Mouse (Mus musculus) ES-E14 (cell line): ENCODE results near the gene Rnf167. TPM values are rescaled to one million over a fixed set of nuclear protein-coding genes. Genes with fewer than 3 reads are reported as not detected.
A peak's percentile ranks its signal among the peaks of the same experiment; 100 is the strongest.

Source experiments
- DNase-seq: peaks from one replicate; pipeline ENCODE4 v3.0.0-alpha.2; 2013; ENCODE audit warnings: low read depth, low spot score
- H3K27ac ChIP-seq: 2 replicates; pipeline ENCODE4 v1.5.1; 2012; ENCODE audit warnings: low read depth, mild to moderate bottlenecking, low read length, moderate library complexity, mixed read lengths; ENCODE audit not compliant: poor library complexity, insufficient read depth, severe bottlenecking
- H3K36me3 ChIP-seq: 2 replicates; pipeline ENCODE4 v1.6.1; 2012; ENCODE audit warnings: mild to moderate bottlenecking, low read length, moderate library complexity, mixed read lengths; ENCODE audit not compliant: control insufficient read depth, poor library complexity, insufficient read depth, severe bottlenecking
- H3K4me1 ChIP-seq, 2 experiments: fragments of 150-350 bp in 1 of 2; sonication (generic) in 1 of 2; 2 replicates each; pipeline ENCODE4 v1.6.1; 2012; ENCODE audit warnings: low read length in 2 of 2, mild to moderate bottlenecking in 1 of 2, mixed read lengths in 1 of 2; ENCODE audit not compliant: control insufficient read depth in 2 of 2, insufficient read depth in 2 of 2, poor library complexity in 1 of 2
- H3K4me3 ChIP-seq, 2 experiments: fragments of 150-350 bp in 1 of 2; sonication (generic) in 1 of 2; 2 replicates each; pipeline ENCODE4 v1.5.1; 2012; ENCODE audit warnings: low read length in 2 of 2, low read depth in 1 of 2, mild to moderate bottlenecking in 1 of 2, mixed read lengths in 1 of 2; ENCODE audit not compliant: insufficient read depth in 1 of 2, poor library complexity in 1 of 2, severe bottlenecking in 1 of 2
- H3K9ac ChIP-seq: 2 replicates; pipeline ENCODE4 v1.6.1; 2012; ENCODE audit warnings: low read depth, mild to moderate bottlenecking, low read length, mixed read lengths; ENCODE audit not compliant: poor library complexity, insufficient read depth, severe bottlenecking
- H3K9me3 ChIP-seq: fragments of 150-350 bp; sonication (generic); 2 replicates; pipeline ENCODE4 v1.6.1; 2012; ENCODE audit warnings: low read depth, mild to moderate bottlenecking, low read length; ENCODE audit not compliant: control insufficient read depth, insufficient read depth
- CHD2 ChIP-seq: IDR thresholded peaks from 2 replicates; pipeline ENCODE4 v1.6.1; 2014; ENCODE audit warnings: mild to moderate bottlenecking, low read depth, low read length, inconsistent platforms
- HCFC1 ChIP-seq: IDR thresholded peaks from 2 replicates; pipeline ENCODE4 v1.6.1; 2012; ENCODE audit warnings: low read length, inconsistent platforms, borderline replicate concordance; ENCODE audit not compliant: insufficient read depth
- MAFK ChIP-seq: IDR thresholded peaks from 2 replicates; pipeline ENCODE4 v1.6.1; 2014; ENCODE audit warnings: mild to moderate bottlenecking, low read depth, low read length, inconsistent platforms; ENCODE audit not compliant: insufficient read depth
- ZC3H11A ChIP-seq: IDR thresholded peaks from 2 replicates; pipeline ENCODE4 v1.6.1; 2012; ENCODE audit warnings: low read depth, mild to moderate bottlenecking, inconsistent platforms, low read length, borderline replicate concordance
- ZNF384 ChIP-seq: IDR thresholded peaks from 2 replicates; pipeline ENCODE4 v1.6.1; 2012; ENCODE audit warnings: low read depth, low read length, inconsistent platforms
- in situ Hi-C, 2 experiments: fragments of 600-800 bp; cut with MboI; formaldehyde crosslinking; loops; one replicate each; pipeline ENCODE4 v1.15.1; 2025; ENCODE audit warnings: low sequenced_read_pairs in 2 of 2, inconsistent platforms in 1 of 2; ENCODE audit not compliant: unreplicated experiment in 2 of 2
- total RNA-seq: library from RNA; depleted of rRNA; stranded (reverse); fragments of 300-350 nt; gene quantifications from 2 replicates; pipeline ENCODE4 v1.2.3, GENCODE M21; 2012

Rnf167 gene
- total RNA-seq, 1 experiment = 113 TPM

DNA sequence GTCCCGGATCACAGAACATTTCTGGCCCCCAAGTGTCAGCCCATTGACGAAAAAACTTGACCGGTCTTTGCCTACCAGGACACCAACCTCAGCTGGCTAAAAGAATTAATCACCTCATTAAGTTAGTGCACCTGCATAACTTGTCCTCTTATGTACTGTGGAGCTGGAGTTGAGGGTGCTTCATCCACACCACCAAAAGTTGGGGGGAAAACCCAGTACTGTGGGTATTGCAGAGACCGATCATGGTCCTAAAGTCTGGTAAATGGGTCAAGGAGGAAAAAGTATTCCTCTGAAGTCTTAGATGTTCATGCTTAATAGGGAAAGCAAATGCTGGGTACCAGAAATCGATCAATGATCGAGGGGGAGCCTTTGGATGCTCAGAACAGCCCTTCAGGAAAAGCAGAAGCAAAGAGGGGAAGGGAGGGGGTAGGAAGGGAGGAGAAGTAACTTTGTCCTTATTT lies 5.9 kb downstream of the Rnf167 start:
- Histone ChIP-seq H3K4me3 (peak overlapping the region; percentile 89 to 98), H3K9ac (peak overlapping the region; percentile 99; the same call in 1 of the 2 replicates), H3K27ac (peak overlapping the region; percentile 98), H3K4me1 (peaks cover 5 to 15% of the 10 kb centered on the region in 2 experiments; a peak in 3 of 4 replicates), H3K9me3 (no peaks in the 10 kb centered on the region), H3K36me3 (peaks cover 44% of the 10 kb centered on the region)
- in situ Hi-C loops = no loop called here
- DNase-seq = no peak
- TF ChIP-seq MAFK = no peak
- TF ChIP-seq ZC3H11A = no peak
- TF ChIP-seq ZNF384 = no peak
- TF ChIP-seq CHD2 = no peak
- TF ChIP-seq HCFC1 = no peak

GRCm38 (mm10) chr11:70653345-70654197 lies 6.5 kb downstream of the Rnf167 start:
- H3K4me3 ChIP-seq = peak overlapping the region; percentile 89 to 98
- H3K9ac ChIP-seq = peak overlapping the region; percentile 99
- TF ChIP-seq HCFC1 (no peak; the same call in 1 of the 2 replicates), MAFK (no peak), CHD2 (no peak), ZNF384 (no peak), ZC3H11A (no peak)
- no peaks in the 10 kb centered on the region for H3K9me3 ChIP-seq
- peaks cover 44% of the 10 kb centered on the region for H3K36me3 ChIP-seq
- in situ Hi-C loops = no loop called here
- H3K4me1 ChIP-seq = peaks cover 8 to 21% of the 10 kb centered on the region in 2 experiments; a peak in 3 of 4 replicates
- peak overlapping the region; percentile 98 for H3K27ac ChIP-seq
- DNase-seq = no peak

GRCm38 (mm10) chr11:70654198-70654922 lies 7.3 kb downstream of the Rnf167 start, which contains the start of gene Pfn1:
Pfn1 (minus strand) TSS chr11:70654644.
- peak; percentile 47 for DNase-seq
- TF ChIP-seq MAFK = no peak
- no peak for TF ChIP-seq ZNF384
- TF ChIP-seq HCFC1 = no peak
- TF ChIP-seq CHD2 = no peak
- TF ChIP-seq ZC3H11A = no peak
- peak within 1 kb of the TSS; percentile 99 for H3K9ac ChIP-seq
- in situ Hi-C loops = no loop called here
- H3K9me3 ChIP-seq = no peaks in the 10 kb centered on the region
- H3K27ac ChIP-seq = peak within 1 kb of the TSS; percentile 98
- peaks cover 40% of the 10 kb centered on the region for H3K36me3 ChIP-seq
- H3K4me1 ChIP-seq = peaks cover 8 to 23% of the 10 kb centered on the region in 2 experiments; a peak in 3 of 4 replicates
- peak within 1 kb of the TSS; percentile 89 to 98 for H3K4me3 ChIP-seq

- TF ChIP-seq CHD2 (peak; percentile 49; the same call in 1 of the 2 replicates), ZNF384 (no peak), MAFK (no peak)
- peak; percentile 54 for DNase-seq
- in situ Hi-C loops = no loop called here
- Histone ChIP-seq H3K4me1 (peaks cover 8 to 25% of the 10 kb centered on the region in 2 experiments; a peak in 3 of 4 replicates), H3K36me3 (peaks cover 34% of the 10 kb centered on the region), H3K4me3 (peak overlapping the region; percentile 89 to 98), H3K9ac (peak overlapping the region; percentile 87), H3K27ac (peak overlapping the region; percentile 83), H3K9me3 (no peaks in the 10 kb centered on the region)
These were observed 8.0 kb downstream of the Rnf167 start for GRCm38 (mm10) chr11:70654923-70655570.
